Mouse (Mus musculus): ENCODE results near the gene Uri1. TPM values are rescaled to one million over a fixed set of nuclear protein-coding genes. Genes with fewer than 3 reads are reported as not detected.
A peak's percentile ranks its signal among the peaks of the same experiment; 100 is the strongest.

The Uri1 gene
- polyA plus RNA-seq, 1 experiment from 2014 or later: 34.7 TPM

- Histone ChIP-seq H3K4me2 (replicated peaks; ENCODE audit: low read depth, low read length) (no peak overlapping the region), H3K9ac (ENCODE audit: low read depth, low read length) (no peak overlapping the region), H3K9me3 (ENCODE audit: control insufficient read depth, low read length) (no peaks in the 10 kb centered on the region), H3K4me3 (ENCODE audit: low read depth, low read length) (no peak overlapping the region), H3K36me3 (ENCODE audit: control insufficient read depth, insufficient read depth, low read length) (0 out of 2 replicates have a peak, but pooled peaks cover 2% of the 10 kb centered on the region), H3K4me1 (replicated peaks; ENCODE audit: control insufficient read depth, insufficient read depth, low read length) (no peaks in the 10 kb centered on the region), H3K27ac (ENCODE audit: low read depth, low read length) (no peak overlapping the region), H3K27me3 (ENCODE audit: control insufficient read depth, insufficient read depth, low read length) (no peaks in the 10 kb centered on the region)
- no peak for ATAC-seq (ENCODE audit: low FRiP score)
- WGBS: 93% methylated on average over 17 of the region's 17 CpGs
- DNase-seq (ENCODE audit: low spot score): no peak
These were observed 61.0 kb downstream of the Uri1 start for GRCm38 (mm10) chr7:37962326-37962725.

GRCm38 (mm10) chr7:37961247-37961646, 62.1 kb downstream of the Uri1 start:
- no peak overlapping the region for H3K4me2 ChIP-seq (replicated peaks; ENCODE audit: low read depth, low read length)
- DNase-seq (ENCODE audit: low spot score) (no peak), ATAC-seq (ENCODE audit: low FRiP score) (no peak)
- H3K9me3 ChIP-seq (ENCODE audit: control insufficient read depth, low read length): no peaks in the 10 kb centered on the region
- no peak overlapping the region for H3K4me3 ChIP-seq (ENCODE audit: low read depth, low read length)
- no peak overlapping the region for H3K9ac ChIP-seq (ENCODE audit: low read depth, low read length)
- H3K36me3 ChIP-seq (ENCODE audit: control insufficient read depth, insufficient read depth, low read length): 0 out of 2 replicates have a peak, but pooled peaks cover 2% of the 10 kb centered on the region
- H3K27ac ChIP-seq (ENCODE audit: low read depth, low read length): no peak overlapping the region
- 95% methylated on average over 11 of the region's 11 CpGs for WGBS
- no peaks in the 10 kb centered on the region for H3K27me3 ChIP-seq (ENCODE audit: control insufficient read depth, insufficient read depth, low read length)
- H3K4me1 ChIP-seq (replicated peaks; ENCODE audit: control insufficient read depth, insufficient read depth, low read length): no peaks in the 10 kb centered on the region

GRCm38 (mm10) chr7:37951841-37952240, 71.5 kb downstream of the Uri1 start:
- Histone ChIP-seq H3K27me3 (ENCODE audit: control insufficient read depth, insufficient read depth, low read length) (no peaks in the 10 kb centered on the region), H3K9ac (ENCODE audit: low read depth, low read length) (no peak overlapping the region), H3K4me2 (replicated peaks; ENCODE audit: low read depth, low read length) (no peak overlapping the region), H3K9me3 (ENCODE audit: control insufficient read depth, low read length) (no peaks in the 10 kb centered on the region), H3K4me3 (ENCODE audit: low read depth, low read length) (no peak overlapping the region), H3K36me3 (ENCODE audit: control insufficient read depth, insufficient read depth, low read length) (no peaks in the 10 kb centered on the region), H3K4me1 (replicated peaks; ENCODE audit: control insufficient read depth, insufficient read depth, low read length) (no peaks in the 10 kb centered on the region), H3K27ac (ENCODE audit: low read depth, low read length) (no peak overlapping the region)
- 84% methylated on average over 9 of the region's 9 CpGs for WGBS
- ATAC-seq (ENCODE audit: low FRiP score): no peak
- no peak for DNase-seq (ENCODE audit: low spot score)

- Histone ChIP-seq H3K27ac (ENCODE audit: low read depth, low read length) (no peak overlapping the region), H3K4me2 (replicated peaks; ENCODE audit: low read depth, low read length) (no peak overlapping the region), H3K36me3 (ENCODE audit: control insufficient read depth, insufficient read depth, low read length) (no peaks in the 10 kb centered on the region), H3K27me3 (ENCODE audit: control insufficient read depth, insufficient read depth, low read length) (no peaks in the 10 kb centered on the region), H3K9me3 (ENCODE audit: control insufficient read depth, low read length) (no peaks in the 10 kb centered on the region), H3K4me3 (ENCODE audit: low read depth, low read length) (no peak overlapping the region), H3K9ac (ENCODE audit: low read depth, low read length) (no peak overlapping the region), H3K4me1 (replicated peaks; ENCODE audit: control insufficient read depth, insufficient read depth, low read length) (peaks cover 11% of the 10 kb centered on the region; the same call in 1 of the 2 replicates)
- 85% methylated on average over 8 of the region's 8 CpGs for WGBS
- DNase-seq (ENCODE audit: low spot score): no peak
- no peak for ATAC-seq (ENCODE audit: low FRiP score)
These were observed 86.9 kb downstream of the Uri1 start for GRCm38 (mm10) chr7:37936459-37936858.

GRCm38 (mm10) chr7:37935786-37936185, 87.6 kb downstream of the Uri1 start:
- Histone ChIP-seq H3K4me1 (replicated peaks; ENCODE audit: control insufficient read depth, insufficient read depth, low read length) (peaks cover 13% of the 10 kb centered on the region; the same call in 1 of the 2 replicates), H3K27ac (ENCODE audit: low read depth, low read length) (no peak overlapping the region), H3K36me3 (ENCODE audit: control insufficient read depth, insufficient read depth, low read length) (no peaks in the 10 kb centered on the region), H3K4me3 (ENCODE audit: low read depth, low read length) (no peak overlapping the region), H3K9ac (ENCODE audit: low read depth, low read length) (no peak overlapping the region), H3K4me2 (replicated peaks; ENCODE audit: low read depth, low read length) (no peak overlapping the region), H3K27me3 (ENCODE audit: control insufficient read depth, insufficient read depth, low read length) (no peaks in the 10 kb centered on the region), H3K9me3 (ENCODE audit: control insufficient read depth, low read length) (no peaks in the 10 kb centered on the region)
- WGBS: 72% methylated on average over 5 of the region's 5 CpGs
- ATAC-seq (ENCODE audit: low FRiP score) (no peak), DNase-seq (ENCODE audit: low spot score) (no peak)

DNA sequence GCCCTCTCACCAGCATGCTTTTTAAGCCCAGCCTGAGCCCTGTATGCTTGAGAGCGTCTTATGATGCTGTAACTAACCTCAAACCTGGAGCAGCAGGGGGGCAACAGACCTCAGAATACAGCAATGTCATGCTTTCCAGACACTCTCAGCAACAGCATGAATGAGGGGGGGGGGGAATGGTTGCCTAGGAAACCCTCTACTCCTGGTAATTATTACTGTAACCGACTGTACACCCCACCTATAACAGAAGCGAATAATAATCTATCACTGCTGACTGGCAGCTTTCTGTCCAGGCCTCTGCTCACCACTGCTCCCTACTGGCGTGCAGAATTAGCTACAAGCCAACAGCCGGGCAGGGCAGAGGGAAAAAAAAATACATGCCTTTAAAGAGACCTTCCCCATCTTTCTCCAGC, 88.6 kb downstream of the Uri1 start:
- H3K4me3 ChIP-seq (ENCODE audit: low read depth, low read length): no peak overlapping the region
- H3K4me1 ChIP-seq (replicated peaks; ENCODE audit: control insufficient read depth, insufficient read depth, low read length): peaks cover 13% of the 10 kb centered on the region; the same call in 1 of the 2 replicates
- H3K9me3 ChIP-seq (ENCODE audit: control insufficient read depth, low read length): no peaks in the 10 kb centered on the region
- DNase-seq (ENCODE audit: low spot score) (peak; percentile 70), ATAC-seq (ENCODE audit: low FRiP score) (peak; percentile 58)
- H3K36me3 ChIP-seq (ENCODE audit: control insufficient read depth, insufficient read depth, low read length): no peaks in the 10 kb centered on the region
- no peaks in the 10 kb centered on the region for H3K27me3 ChIP-seq (ENCODE audit: control insufficient read depth, insufficient read depth, low read length)
- no peak overlapping the region for H3K4me2 ChIP-seq (replicated peaks; ENCODE audit: low read depth, low read length)
- H3K9ac ChIP-seq (ENCODE audit: low read depth, low read length): no peak overlapping the region
- H3K27ac ChIP-seq (ENCODE audit: low read depth, low read length): peak overlapping the region; percentile 1; the same call in 1 of the 2 replicates
- 23% methylated on average over 5 of the region's 5 CpGs for WGBS

- Histone ChIP-seq H3K9ac (ENCODE audit: low read depth, low read length) (no peak overlapping the region), H3K9me3 (ENCODE audit: control insufficient read depth, low read length) (no peaks in the 10 kb centered on the region), H3K4me3 (ENCODE audit: low read depth, low read length) (no peak overlapping the region), H3K27ac (ENCODE audit: low read depth, low read length) (0 out of 2 replicates have a peak overlapping the region, but pooled peaks have one; percentile 1), H3K27me3 (ENCODE audit: control insufficient read depth, insufficient read depth, low read length) (no peaks in the 10 kb centered on the region), H3K4me2 (replicated peaks; ENCODE audit: low read depth, low read length) (no peak overlapping the region), H3K36me3 (ENCODE audit: control insufficient read depth, insufficient read depth, low read length) (no peaks in the 10 kb centered on the region), H3K4me1 (replicated peaks; ENCODE audit: control insufficient read depth, insufficient read depth, low read length) (peaks cover 13% of the 10 kb centered on the region; the same call in 1 of the 2 replicates)
- 25% methylated on average over 9 of the region's 9 CpGs for WGBS
- peak; percentile 62 for ATAC-seq (ENCODE audit: low FRiP score)
- peak; percentile 44 for DNase-seq (ENCODE audit: low spot score)
These were observed 89.5 kb downstream of the Uri1 start for GRCm38 (mm10) chr7:37933754-37934308.

GRCm38 (mm10) chr7:37931631-37932030, 91.7 kb downstream of the Uri1 start:
- no peak overlapping the region for H3K4me3 ChIP-seq (ENCODE audit: low read depth, low read length)
- peaks cover 13% of the 10 kb centered on the region; the same call in 1 of the 2 replicates for H3K4me1 ChIP-seq (replicated peaks; ENCODE audit: control insufficient read depth, insufficient read depth, low read length)
- WGBS: 18% methylated on average over 3 of the region's 3 CpGs
- DNase-seq (ENCODE audit: low spot score) (peak; percentile 48), ATAC-seq (ENCODE audit: low FRiP score) (peak; percentile 39)
- H3K27ac ChIP-seq (ENCODE audit: low read depth, low read length): peak overlapping the region; percentile 64
- no peaks in the 10 kb centered on the region for H3K27me3 ChIP-seq (ENCODE audit: control insufficient read depth, insufficient read depth, low read length)
- H3K36me3 ChIP-seq (ENCODE audit: control insufficient read depth, insufficient read depth, low read length): no peaks in the 10 kb centered on the region
- no peak overlapping the region for H3K4me2 ChIP-seq (replicated peaks; ENCODE audit: low read depth, low read length)
- no peak overlapping the region for H3K9ac ChIP-seq (ENCODE audit: low read depth, low read length)
- no peaks in the 10 kb centered on the region for H3K9me3 ChIP-seq (ENCODE audit: control insufficient read depth, low read length)

DNA sequence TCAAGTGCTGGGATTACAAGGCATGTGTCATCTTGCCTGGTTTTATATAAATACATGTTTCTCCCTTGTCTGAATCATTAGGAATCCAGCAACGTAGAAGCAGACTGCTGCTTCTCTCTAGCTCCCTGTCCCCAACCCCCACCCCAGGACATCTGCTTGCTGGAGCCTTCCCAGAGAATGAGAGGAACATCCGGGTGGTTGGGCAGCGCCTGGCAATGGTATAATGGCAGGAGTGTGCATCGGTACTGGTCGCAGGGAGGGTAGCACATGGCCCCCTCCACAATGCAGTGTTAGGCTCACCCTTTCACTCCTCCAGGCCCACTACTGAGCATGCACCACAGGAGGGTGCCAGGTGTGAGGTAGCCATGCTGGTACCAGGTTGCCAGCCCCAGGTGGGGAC, 93.6 kb downstream of the Uri1 start:
- H3K4me2 ChIP-seq (replicated peaks; ENCODE audit: low read depth, low read length): no peak overlapping the region
- DNase-seq (ENCODE audit: low spot score) (no peak), ATAC-seq (ENCODE audit: low FRiP score) (no peak)
- H3K4me1 ChIP-seq (replicated peaks; ENCODE audit: control insufficient read depth, insufficient read depth, low read length): peaks cover 12% of the 10 kb centered on the region; the same call in 1 of the 2 replicates
- 56% methylated on average over 5 of the region's 5 CpGs for WGBS
- no peak overlapping the region for H3K4me3 ChIP-seq (ENCODE audit: low read depth, low read length)
- no peaks in the 10 kb centered on the region for H3K9me3 ChIP-seq (ENCODE audit: control insufficient read depth, low read length)
- no peak overlapping the region for H3K9ac ChIP-seq (ENCODE audit: low read depth, low read length)
- H3K27me3 ChIP-seq (ENCODE audit: control insufficient read depth, insufficient read depth, low read length): no peaks in the 10 kb centered on the region
- H3K27ac ChIP-seq (ENCODE audit: low read depth, low read length): no peak overlapping the region
- no peaks in the 10 kb centered on the region for H3K36me3 ChIP-seq (ENCODE audit: control insufficient read depth, insufficient read depth, low read length)
